Mouse (Mus musculus) G1E (cell line): ENCODE measurements around the gene Pik3ca. TPM values are rescaled to one million over a fixed set of nuclear protein-coding genes. Genes with fewer than 3 reads are reported as not detected.

Experiments used
- ATAC-seq: 2 replicates; pipeline ENCODE4 v1.8.0; 2016; ENCODE audit warnings: mild to moderate bottlenecking; ENCODE audit not compliant: insufficient number of reproducible peaks, poor library complexity, low FRiP score, severe bottlenecking; ENCODE audit errors: extremely low read depth
- DNase-seq: peaks from one replicate; pipeline ENCODE4 v3.0.0; 2012; ENCODE audit warnings: low spot score
- H3K27me3 ChIP-seq: 2 replicates; pipeline ENCODE4 v1.6.1; 2012; ENCODE audit warnings: mild to moderate bottlenecking, low read length, inconsistent platforms; ENCODE audit not compliant: insufficient read depth
- H3K36me3 ChIP-seq: replicated peaks from 2 replicates; pipeline ENCODE3; 2012; ENCODE audit warnings: mild to moderate bottlenecking, inconsistent platforms
- H3K4me1 ChIP-seq: 2 replicates; pipeline ENCODE4 v1.6.1; 2012; ENCODE audit warnings: low read depth, low read length, inconsistent platforms, mixed read lengths; ENCODE audit not compliant: insufficient read depth
- H3K4me3 ChIP-seq: 2 replicates; pipeline ENCODE4 v1.5.1; 2012; ENCODE audit warnings: low read depth, mild to moderate bottlenecking, inconsistent platforms, low read length, moderate library complexity, mixed read lengths
- H3K9me3 ChIP-seq: replicated peaks from 2 replicates; pipeline ENCODE4 v1.6.1; 2012; ENCODE audit warnings: inconsistent platforms
- CTCF ChIP-seq: IDR thresholded peaks from 2 replicates; pipeline ENCODE4 v1.5.1; 2012; ENCODE audit warnings: low read depth, low read length, inconsistent platforms, mixed read lengths
- GATA1 ChIP-seq: IDR thresholded peaks from 2 replicates; pipeline ENCODE4 v1.6.1; 2012; ENCODE audit warnings: borderline replicate concordance, low read length, inconsistent platforms, mixed read lengths
- GATA2 ChIP-seq: IDR thresholded peaks from 2 replicates; pipeline ENCODE4 v1.6.1; 2012; ENCODE audit warnings: low read depth, low read length, inconsistent platforms, borderline replicate concordance
- POLR2AphosphoS5 ChIP-seq: IDR thresholded peaks from 2 replicates; pipeline ENCODE4 v1.6.1; 2012; ENCODE audit warnings: low read depth, low read length, inconsistent platforms; ENCODE audit not compliant: insufficient replicate concordance
- TAL1 ChIP-seq: conservative IDR thresholded peaks from 2 replicates; pipeline ENCODE4 v1.6.1; 2012; ENCODE audit warnings: low read depth, low read length, inconsistent platforms, mixed read lengths
- polyA plus RNA-seq: library from polyadenylated mRNA; stranded (reverse); fragments of >175 nt; gene quantifications from 2 replicates; pipeline ENCODE4 v1.2.3, GENCODE M21; 2012
- total RNA-seq, 2 experiments: library from RNA; stranded (forward) in 1 of 2; stranded (reverse) in 1 of 2; fragments of 200-1000 nt in 1 of 2; fragments of >200 nt in 1 of 2; fragmentation: Nextera tagmentation in 1 of 2; gene quantifications; 2 replicates each; pipeline ENCODE4 v1.2.3; 2014 to 2017

Pik3ca gene
- total and polyA plus RNA-seq, 3 experiments = 2.0 to 32.0 (median 26.8) TPM

DNA sequence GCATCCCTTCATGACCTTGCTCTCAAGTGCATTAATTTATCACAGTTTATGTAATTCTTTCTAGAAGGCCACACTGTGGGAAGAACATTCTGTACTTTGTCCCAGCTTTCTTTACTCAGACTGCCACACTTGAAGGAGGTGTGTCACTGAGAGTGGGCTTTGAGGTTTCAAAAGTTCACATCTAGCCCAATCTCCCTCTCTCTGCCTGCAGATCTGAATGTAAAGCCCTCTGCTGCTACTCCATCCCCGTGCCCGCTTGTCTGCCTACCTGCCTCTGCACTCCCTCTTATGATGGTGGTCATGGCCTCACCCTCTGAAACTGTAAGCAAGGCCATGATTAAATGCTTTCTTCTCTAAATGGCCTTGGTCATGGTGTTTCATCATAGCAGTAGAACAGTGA lies 102.9 kb downstream of the Pik3ca start:
- H3K4me3 ChIP-seq = no peak overlapping the region

DNA sequence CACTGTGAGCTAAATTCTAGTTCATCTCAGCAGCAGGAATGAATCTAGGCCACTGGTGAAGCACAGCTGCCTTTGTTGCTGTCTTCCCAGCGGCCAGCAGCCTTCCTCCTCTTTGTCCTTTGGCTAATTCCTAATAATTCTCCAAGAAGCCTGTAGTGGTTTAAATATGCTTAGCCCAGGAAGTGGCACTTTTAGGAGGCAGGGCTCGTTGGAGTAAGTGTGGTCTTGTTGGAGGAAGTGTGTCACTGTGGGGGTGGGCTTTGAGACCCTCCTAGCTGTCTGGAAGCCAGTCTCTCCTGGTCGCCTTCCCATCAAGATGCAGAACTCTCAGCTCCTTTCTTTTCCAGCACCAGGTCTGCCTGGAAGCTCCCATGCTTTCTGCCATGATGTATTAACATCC lies 108.4 kb downstream of the Pik3ca start:
- Histone ChIP-seq H3K4me3 (no peak overlapping the region), H3K9me3 (no peaks in the 10 kb centered on the region), H3K27me3 (peaks cover 33% of the 10 kb centered on the region), H3K4me1 (peaks cover 18% of the 10 kb centered on the region), H3K36me3 (no peaks in the 10 kb centered on the region)
- DNase-seq (no peak), ATAC-seq (no peak)
- TF ChIP-seq TAL1 (no peak), POLR2AphosphoS5 (no peak), GATA2 (no peak), GATA1 (no peak), CTCF (no peak)

More for the DNA sequence above, 102.9 kb downstream of the Pik3ca start:
- H3K4me1 ChIP-seq = no peaks in the 10 kb centered on the region
- no peaks in the 10 kb centered on the region for H3K9me3 ChIP-seq
- H3K36me3 ChIP-seq = no peaks in the 10 kb centered on the region
- TF ChIP-seq GATA1 = no peak
- no peak for TF ChIP-seq POLR2AphosphoS5
- TF ChIP-seq CTCF = no peak
- TF ChIP-seq GATA2 = no peak
- TF ChIP-seq TAL1 = no peak
- H3K27me3 ChIP-seq = peaks cover 39% of the 10 kb centered on the region
- ATAC-seq (no peak), DNase-seq (no peak)

DNA sequence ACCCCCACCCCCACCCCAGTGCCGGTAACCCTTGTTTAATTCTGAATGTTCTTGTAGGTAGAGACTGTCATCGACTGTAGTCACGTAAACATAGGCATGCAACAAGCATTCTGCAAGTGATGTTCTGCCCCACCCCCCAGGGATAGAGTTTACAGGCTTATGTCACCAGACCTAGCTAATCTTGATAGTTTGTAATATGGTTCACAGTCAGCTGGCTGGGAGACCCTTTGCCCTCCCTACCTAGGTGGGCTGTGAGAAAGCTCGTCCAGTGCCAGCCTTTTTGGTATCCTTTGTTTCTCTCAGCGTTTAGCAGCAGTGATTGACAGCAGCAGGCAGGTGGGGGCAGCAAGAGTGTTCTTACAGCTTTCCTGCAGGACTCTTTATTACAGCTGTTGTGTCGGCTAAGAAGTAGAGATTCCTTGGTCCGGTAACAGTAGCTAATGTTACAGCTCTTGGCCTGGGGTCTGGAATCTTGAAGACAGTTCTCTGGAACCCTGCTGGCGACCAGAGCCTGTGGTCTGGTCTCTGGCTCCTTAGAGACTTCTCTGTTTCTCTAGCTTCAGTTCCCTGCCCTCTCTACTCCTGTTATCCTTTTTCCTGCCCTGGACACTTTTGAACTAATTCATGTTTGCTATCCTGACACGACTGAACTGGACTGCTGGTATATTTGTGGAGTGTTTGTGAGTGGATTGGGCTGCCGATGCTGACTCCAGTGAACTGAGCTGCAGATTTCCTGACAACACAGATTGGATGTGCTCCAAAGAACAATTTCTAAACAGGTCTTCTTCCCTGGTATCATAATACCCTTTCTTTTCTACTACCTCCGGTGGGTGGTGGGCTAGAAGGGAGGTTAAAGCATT lies 109.1 kb downstream of the Pik3ca start:
- TF ChIP-seq GATA1 (no peak), CTCF (no peak), GATA2 (no peak), POLR2AphosphoS5 (no peak), TAL1 (no peak)
- no peak overlapping the region for H3K4me3 ChIP-seq
- ATAC-seq (no peak), DNase-seq (no peak)
- H3K36me3 ChIP-seq = no peaks in the 10 kb centered on the region
- H3K4me1 ChIP-seq = peaks cover 22% of the 10 kb centered on the region
- H3K9me3 ChIP-seq = no peaks in the 10 kb centered on the region
- peaks cover 29% of the 10 kb centered on the region for H3K27me3 ChIP-seq

DNA sequence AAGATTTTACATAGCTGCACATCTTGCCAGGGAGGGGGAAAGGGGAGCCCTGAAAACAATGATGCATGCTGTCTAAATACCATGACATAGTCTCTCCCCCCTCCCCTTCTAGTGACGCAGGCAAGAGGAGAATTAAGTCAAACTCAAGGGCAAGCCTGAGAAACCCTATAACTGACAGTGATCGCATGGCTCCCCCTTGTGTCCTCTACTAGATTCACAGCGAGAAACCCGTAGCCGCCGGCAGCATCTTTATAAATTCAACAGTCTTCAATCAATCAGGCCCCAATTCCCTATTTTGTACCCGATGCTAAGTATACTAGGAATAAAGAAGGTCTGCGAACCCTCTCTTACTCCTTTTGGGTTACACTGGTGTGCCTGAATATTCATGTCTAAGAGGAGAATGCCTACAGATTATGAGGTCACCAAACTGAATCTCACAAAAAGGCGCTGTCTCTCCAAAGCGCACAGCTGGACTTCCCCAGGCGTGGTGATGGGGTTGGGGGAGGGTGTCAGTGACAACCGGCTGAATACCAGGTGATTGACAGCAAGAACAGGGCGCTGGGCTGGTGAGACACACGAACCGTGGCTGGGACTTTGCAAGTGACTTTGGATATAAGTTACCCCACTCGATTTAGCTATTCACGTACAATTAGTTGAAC lies 111.3 kb downstream of the Pik3ca start:
- peaks cover 39% of the 10 kb centered on the region for H3K4me1 ChIP-seq
- H3K9me3 ChIP-seq = no peaks in the 10 kb centered on the region
- TF ChIP-seq CTCF = peak; percentile 30; the same call in 1 of the 2 replicates
- TF ChIP-seq GATA2 = no peak
- peaks cover 11% of the 10 kb centered on the region for H3K36me3 ChIP-seq
- no peak overlapping the region; the same call in 1 of the 2 replicates for H3K4me3 ChIP-seq
- DNase-seq = peak; percentile 44
- ATAC-seq = 0 out of 2 replicates have a peak, but pooled peaks have one; percentile 15
- peaks cover 17% of the 10 kb centered on the region for H3K27me3 ChIP-seq

DNA sequence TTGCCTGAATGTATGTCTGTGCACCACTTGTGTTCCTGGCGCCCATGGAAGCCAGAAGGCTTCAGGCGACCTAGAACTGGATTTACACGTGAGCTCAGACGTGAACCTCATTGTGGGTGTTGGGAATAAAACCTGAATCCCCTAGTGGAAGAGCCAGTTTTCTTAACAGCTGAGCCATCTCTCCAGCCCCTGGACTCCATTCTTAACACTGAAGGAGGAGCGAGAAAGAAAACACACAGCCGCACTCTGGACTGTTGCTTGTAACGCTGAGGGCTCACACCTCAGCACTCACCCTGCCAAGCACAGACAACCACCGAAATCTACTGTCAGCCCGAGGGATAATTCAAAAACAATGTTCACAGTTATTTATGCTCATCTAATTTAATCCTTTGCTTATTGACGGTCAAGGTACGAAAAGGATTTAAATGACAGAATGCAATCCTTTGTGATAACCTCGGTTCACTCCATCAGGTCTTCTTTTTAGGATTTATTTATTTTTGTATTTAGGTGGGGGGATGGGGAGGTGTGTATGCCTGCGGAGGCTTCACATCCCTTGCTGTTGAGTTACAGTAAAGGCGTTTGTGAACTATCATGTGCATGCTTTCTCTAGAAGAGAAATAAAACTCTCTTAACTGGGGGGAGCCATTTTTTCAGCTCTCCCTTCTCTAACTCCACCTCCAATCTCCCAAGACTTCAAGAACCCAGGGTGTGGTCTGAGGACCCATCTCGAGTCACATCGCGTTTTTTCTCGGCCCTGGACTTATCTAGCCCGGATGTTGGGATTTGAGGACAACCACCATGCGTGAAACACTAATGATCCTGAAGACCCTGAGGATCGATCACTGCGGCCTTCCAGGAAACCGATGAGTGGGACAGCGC lies 112.3 kb downstream of the Pik3ca start, which contains the start of gene Zfp639:
TSS of gene Zfp639 (plus strand) at position 764 of the 879 bp plus-strand sequence.
- ATAC-seq (0 out of 2 replicates have a peak, but pooled peaks have one; percentile 17), DNase-seq (no peak)
- Histone ChIP-seq H3K9me3 (no peaks in the 10 kb centered on the region), H3K4me3 (peak within 1 kb of the TSS; percentile 84), H3K27me3 (peaks cover 11% of the 10 kb centered on the region), H3K36me3 (peaks cover 18% of the 10 kb centered on the region), H3K4me1 (peaks cover 41% of the 10 kb centered on the region)
- no peak for TF ChIP-seq GATA1
- no peak for TF ChIP-seq CTCF
- TF ChIP-seq TAL1 = no peak
- no peak for TF ChIP-seq GATA2
- no peak for TF ChIP-seq POLR2AphosphoS5
